Mouse (Mus musculus): ENCODE measurements around the gene Syngap1.

GRCm38 (mm10) chr17:26967477-26967876 is 26.4 kb downstream of the Syngap1 start:
- TF ChIP-seq CTCF (IDR thresholded peaks at IDR 0.05; ENCODE audit: control insufficient read depth, insufficient read depth, insufficient replicate concordance, low read depth, low read length): no peak
- TF ChIP-seq POLR2A (IDR thresholded peaks at IDR 0.05; ENCODE audit: control insufficient read depth, low read depth, low read length): no peak

All from testis, adult 2 months (tissue).